Mouse (Mus musculus): Measurements from ENCODE around the gene Slc5a8.
A peak's percentile ranks its signal among the peaks of the same experiment; 100 is the strongest.

Gene Slc5a8

GRCm38 (mm10) chr10:88885632-88886090 lies at the start of gene Slc5a8:
Slc5a8 (plus strand) TSS chr10:88885992.
- no peak for DNase-seq

GRCm38 (mm10) chr10:88848876-88849476 lies 36.8 kb upstream of the Slc5a8 start:
- no peak for DNase-seq

- DNase-seq, result no peak
Measured at GRCm38 (mm10) chr10:88849976-88850375, 35.8 kb upstream of the Slc5a8 start.

- DNase-seq, result no peak
Measured at GRCm38 (mm10) chr10:88853326-88853725, 32.5 kb upstream of the Slc5a8 start.

DNA sequence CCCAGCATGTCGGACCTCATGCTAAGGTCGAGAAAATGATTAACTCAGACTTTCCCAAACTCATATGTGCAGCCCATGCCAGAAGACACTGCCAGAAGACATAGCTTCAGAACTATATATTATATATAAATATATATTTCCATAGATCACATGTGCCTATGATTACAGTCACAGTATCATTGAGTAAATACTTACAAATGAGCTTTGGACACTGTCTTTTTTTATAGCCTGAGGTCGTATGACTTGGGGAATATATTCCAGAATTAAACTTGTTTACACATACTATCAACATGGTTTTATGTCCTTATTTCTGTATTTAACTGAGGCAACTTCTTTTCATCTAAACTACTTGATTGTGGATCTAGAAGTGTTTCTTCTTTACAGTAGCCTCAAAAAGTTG lies 24.9 kb upstream of the Slc5a8 start:
- no peak for DNase-seq

GRCm38 (mm10) chr10:88861416-88861815 lies 24.4 kb upstream of the Slc5a8 start:
- DNase-seq, result no peak

DNA sequence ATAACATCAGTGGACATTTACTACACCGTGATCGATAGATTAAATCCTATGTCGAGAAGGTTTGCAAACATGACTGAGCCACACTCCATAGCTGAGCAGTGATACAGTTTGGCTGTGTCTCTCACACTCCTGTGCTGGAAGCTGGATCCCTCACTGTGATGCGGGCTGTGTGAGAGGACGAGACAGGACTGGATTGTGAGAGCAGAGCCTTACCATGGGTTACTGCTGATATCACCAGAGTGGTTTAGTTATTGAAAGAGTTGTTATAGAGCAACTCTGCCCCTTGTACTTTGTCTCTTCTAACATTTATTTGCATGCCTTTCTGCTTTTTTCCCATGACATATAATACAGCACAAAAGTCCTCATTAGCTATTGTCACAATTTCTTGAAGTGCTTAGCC lies 23.5 kb upstream of the Slc5a8 start:
- DNase-seq, result no peak

DNA sequence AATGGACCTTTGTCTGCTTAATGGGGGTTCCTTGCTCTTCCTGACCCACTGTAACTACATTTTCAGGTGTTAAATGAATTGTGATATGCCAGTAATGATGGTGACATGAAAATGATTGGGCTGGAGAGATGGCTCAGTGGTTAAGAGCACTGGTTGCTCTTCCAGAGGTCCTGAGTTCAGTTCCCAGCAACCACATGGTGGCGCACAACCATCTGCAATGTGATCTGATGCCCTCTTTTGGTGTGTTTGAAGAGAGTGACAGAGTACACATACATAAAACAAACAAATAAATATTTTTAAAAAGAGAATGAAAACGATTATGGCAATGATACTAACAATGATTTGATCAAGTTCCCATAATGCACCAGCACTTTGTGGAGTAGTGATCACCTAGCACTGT lies 19.8 kb upstream of the Slc5a8 start:
- DNase-seq, result no peak

DNA sequence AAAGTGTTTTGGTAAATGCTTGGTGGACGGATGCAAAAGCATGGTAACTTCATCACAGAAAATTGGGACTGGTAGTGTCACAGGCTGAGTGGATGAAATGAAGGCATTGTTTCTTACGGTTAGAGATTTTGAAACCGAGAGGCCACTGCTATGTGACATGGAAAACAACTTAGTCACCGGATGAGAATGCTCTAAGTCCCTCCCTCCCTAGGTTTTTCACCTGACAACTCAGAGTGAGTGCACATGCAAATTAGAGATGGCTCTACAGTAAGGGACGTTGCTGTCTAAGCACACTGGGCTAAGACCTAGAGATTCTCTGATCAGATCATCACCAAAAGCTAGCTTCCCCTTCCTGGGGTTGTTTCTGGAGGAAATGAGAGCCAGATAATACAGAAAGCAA lies 10.9 kb upstream of the Slc5a8 start:
- no peak for DNase-seq

- DNase-seq, result peak; percentile 25
Measured at GRCm38 (mm10) chr10:88877421-88877820, 8.4 kb upstream of the Slc5a8 start.

DNA sequence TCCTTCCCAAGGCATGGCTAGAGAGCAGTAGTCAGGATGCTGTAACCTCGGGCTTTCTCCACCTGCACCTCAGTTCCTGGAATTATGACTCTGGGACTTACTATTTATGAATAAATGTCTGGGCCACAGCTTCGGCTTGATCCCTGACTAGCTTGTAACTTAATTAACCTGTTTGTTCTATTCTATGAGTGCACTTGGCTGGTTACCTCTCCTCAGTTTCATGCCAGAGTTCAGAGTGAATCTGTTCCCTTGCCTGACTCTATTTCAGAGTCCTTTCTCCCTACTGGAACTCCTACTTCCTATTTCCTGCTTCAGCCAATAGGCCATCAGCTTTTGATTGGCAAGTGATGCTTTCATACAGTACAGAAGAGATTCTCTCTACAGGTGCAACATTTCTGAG lies 2.1 kb upstream of the Slc5a8 start:
- DNase-seq, result no peak

- no peak for DNase-seq
Measured at GRCm38 (mm10) chr10:88884836-88885235, 956 bp upstream of the Slc5a8 start.

DNA sequence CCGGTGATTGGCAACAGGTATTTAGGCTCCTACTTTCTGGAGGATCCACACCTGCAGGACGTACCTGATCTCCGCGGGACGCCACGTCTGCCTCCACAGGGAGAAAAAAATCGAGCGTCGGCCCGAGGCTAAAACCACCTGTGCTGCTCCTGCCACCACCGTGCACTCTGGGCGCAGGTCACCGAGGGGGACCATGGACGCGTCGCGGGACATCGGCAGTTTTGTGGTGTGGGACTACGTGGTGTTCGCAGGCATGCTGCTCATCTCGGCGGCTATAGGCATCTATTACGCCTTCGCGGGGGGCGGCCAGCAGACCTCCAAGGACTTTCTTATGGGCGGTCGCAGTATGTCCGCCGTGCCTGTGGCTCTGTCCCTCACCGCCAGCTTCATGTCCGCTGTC lies 322 bp downstream of the Slc5a8 start:
- DNase-seq, result no peak

DNA sequence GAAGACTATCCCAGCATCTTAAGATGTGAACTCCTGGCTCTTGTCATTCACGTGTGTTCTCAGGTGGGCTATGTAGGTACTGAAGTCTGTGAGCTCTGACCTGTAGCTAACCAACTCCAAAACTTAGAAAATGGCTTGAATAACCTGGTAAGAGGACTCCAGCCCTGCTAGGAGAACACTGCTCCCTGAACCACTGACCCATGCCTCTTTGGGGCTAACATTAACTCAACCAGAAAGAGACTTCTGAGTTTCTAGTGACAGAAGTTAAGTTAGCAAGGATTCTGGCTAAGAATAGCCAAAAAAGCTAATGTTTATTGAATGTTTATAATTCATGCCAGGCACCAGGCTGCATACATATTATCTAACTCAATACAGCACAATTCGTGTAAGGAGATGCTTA lies 2.6 kb downstream of the Slc5a8 start:
- DNase-seq, result no peak

DNA sequence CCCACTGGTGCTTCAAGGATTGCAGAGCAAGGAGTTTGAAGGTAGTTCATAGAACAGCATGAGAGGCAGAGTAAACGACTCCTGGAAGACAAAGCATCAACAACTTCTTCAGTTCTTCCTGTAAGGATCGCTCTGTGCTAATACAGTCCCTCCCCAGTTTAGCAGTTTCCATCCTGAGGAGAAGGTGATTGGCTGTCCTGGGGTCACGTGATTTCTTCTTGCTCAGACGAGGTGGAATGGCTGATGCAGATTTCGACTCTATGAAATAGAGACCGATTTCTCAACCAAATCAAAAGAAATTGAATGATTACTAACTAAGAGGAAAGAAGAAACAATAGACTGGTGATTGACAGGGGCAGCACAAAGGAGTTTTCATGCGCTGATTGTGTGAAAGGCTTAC lies 5.6 kb downstream of the Slc5a8 start:
- DNase-seq, result no peak

- no peak for DNase-seq
Measured at GRCm38 (mm10) chr10:88892560-88893087, 6.8 kb downstream of the Slc5a8 start.

DNA sequence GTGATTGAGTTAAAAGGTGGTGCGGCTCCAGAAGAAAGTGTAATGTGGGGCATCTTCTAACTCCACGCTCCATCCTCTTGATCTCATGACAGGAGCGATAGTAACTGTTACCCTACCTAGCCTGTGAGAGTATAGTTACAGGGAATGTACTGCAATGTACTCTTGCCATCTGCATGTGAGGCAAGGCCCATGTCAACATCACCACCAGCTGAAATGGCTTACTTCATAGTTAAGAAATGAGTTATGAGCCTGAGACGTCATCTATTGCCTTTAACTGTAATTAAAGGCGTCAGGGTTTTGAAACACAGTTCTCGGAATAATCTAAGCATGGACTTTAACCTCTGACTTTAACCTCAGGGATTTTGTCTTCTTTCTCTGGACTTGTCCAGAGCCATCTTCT lies 11.2 kb downstream of the Slc5a8 start:
- no peak for DNase-seq

- DNase-seq, result no peak
Measured at GRCm38 (mm10) chr10:88949649-88950296, 64.0 kb downstream of the Slc5a8 start.

DNA sequence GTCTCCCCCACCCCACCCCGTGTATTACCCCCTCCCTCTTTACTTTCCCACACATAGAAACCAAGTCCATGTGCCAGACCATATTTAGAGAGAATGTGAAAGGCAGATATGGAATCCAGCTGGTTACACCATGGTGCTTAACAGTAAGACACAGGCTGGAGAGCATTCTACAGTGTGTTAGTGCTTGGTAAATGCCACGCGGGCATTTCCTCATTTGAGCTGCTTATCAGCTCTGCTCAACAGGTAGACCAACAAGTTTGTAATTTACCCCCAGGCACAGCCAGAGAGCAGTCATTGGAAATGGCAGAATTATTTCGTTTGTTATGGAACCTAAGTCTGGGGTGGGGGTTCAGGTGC lies 64.5 kb downstream of the Slc5a8 start:
- DNase-seq, result no peak

DNA sequence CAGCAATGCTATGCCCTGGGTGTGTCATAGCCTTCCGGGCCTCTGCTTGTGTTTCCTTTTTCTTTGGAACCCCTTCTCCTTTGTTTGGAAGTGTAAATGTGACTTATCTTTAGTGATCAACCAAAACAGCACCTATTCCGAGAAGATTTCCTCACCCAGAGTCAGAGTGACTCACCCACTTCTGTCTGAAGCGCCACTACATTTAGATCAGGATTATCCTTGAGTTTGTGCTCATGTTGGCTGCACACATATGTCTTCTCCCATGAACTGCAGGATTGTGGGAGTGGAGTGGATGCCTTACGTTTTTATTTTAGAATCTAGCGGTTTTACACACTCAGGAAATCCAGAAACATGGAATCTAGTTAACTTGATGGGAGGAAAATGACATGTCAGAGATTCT lies 75.0 kb downstream of the Slc5a8 start:
- DNase-seq, result peak; percentile 14

GRCm38 (mm10) chr10:88968586-88968985 lies 82.8 kb downstream of the Slc5a8 start:
- DNase-seq, result no peak

DNA sequence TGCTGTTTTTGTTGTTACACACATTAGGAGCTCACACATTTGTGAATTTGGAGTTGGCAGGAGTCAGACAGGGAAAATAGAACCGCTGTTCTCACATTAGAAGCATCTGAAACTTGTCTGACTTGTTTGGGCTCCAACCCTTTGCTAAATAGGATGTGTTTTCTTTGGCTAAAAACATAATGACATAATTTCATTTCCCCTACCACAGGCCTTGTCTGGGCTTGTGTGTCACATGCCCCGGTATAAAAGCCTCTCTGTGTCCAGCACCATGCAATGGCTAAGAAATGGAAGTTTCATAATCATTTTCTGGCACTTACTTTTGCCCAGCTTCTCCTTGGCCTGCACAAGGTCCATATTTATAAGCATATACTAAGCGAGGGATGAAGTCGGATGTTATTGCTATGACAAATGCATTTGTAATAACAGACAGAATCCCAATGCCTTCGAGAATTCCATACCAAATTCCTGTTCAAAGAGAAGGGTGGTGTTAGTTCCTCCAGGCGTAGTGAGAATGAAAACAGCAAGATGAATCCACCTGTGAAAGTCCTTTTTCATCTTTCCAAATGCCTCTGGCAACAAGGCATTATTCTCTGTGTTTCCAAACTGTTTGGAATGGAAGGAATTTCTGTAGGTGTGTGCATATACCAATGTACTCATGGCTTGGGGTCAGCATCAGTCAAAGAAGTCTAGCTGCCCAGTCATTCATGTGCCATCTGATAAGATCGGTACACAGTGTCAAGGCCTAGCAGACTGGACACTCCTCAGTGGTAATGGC lies 85.3 kb downstream of the Slc5a8 start:
- no peak for DNase-seq

DNA sequence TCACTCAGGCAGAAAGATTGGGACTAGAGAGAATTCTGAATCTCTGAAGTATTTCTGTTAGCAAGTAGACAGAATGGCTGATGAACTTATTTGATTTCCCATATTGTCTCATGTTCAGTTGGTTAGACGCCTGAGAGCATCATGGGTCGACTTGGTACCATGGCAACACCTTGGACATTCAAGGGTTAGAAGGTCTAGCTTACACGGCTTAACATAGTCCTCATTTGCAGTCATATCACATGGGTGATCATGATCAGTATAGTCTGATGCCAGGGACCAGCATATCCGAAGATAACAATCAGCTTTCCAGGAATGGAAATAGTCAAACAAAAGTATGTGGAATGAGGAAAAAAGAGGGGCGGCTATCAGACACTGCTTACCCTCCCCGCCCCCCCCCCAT lies 93.1 kb downstream of the Slc5a8 start:
- no peak for DNase-seq

Measured in right cerebral cortex, adult 18-20 months (tissue).